Mouse (Mus musculus) CH12.LX (cell line): ENCODE measurements at regions not wholly inside any gene's neighbourhood (a gene's known extent, or its start where the extent isn't known, plus 50 kb on each side); places are given as distances from the start of the nearest gene placed in this dataset.

Experiments
- DNase-seq: peaks from one replicate; pipeline ENCODE4 v3.0.0-alpha.2; 2013; ENCODE audit errors: extremely low read depth
- H3K27ac ChIP-seq: 2 replicates; pipeline ENCODE4 v1.5.1; 2012; ENCODE audit warnings: low read depth, mild to moderate bottlenecking, control low read depth, moderate library complexity; ENCODE audit not compliant: insufficient read depth
- H3K27me3 ChIP-seq: replicated peaks from 2 replicates; pipeline ENCODE3; 2012; ENCODE audit warnings: inconsistent platforms
- H3K36me3 ChIP-seq, 2 experiments: replicated peaks in 1 of 2; 2 replicates each; pipeline versions ENCODE3 to v1.6.1; 2012; ENCODE audit warnings: inconsistent platforms in 1 of 2, low read length in 1 of 2, mild to moderate bottlenecking in 1 of 2, mixed read lengths in 1 of 2, moderate library complexity in 1 of 2; ENCODE audit not compliant: control insufficient read depth in 1 of 2, insufficient read depth in 1 of 2
- H3K4me1 ChIP-seq, 2 experiments: 2 replicates each; pipeline ENCODE4 v1.6.1; 2012; ENCODE audit warnings: inconsistent platforms in 1 of 2, moderate library complexity in 1 of 2; ENCODE audit not compliant: insufficient read depth in 2 of 2, control insufficient read depth in 1 of 2
- H3K4me2 ChIP-seq: 2 replicates; pipeline ENCODE4 v1.6.1; 2012; ENCODE audit warnings: low read depth, mild to moderate bottlenecking, control low read depth; ENCODE audit not compliant: poor library complexity, insufficient read depth, severe bottlenecking
- H3K4me3 ChIP-seq, 3 experiments: fragments of 150-350 bp in 1 of 3; sonication (generic) in 1 of 3; replicated peaks in 1 of 3; 2 replicates each; pipeline versions ENCODE3 to v1.5.1; 2011 to 2012; ENCODE audit warnings: low read depth in 2 of 3, low read length in 2 of 3, mild to moderate bottlenecking in 2 of 3, moderate library complexity in 2 of 3, control low read depth in 1 of 3, improper control_type of control experiment in 1 of 3, inconsistent platforms in 1 of 3, mixed read lengths in 1 of 3; ENCODE audit not compliant: poor library complexity in 1 of 3
- H3K79me2 ChIP-seq: replicated peaks from 2 replicates; pipeline ENCODE4 v1.6.1; 2012; ENCODE audit warnings: mild to moderate bottlenecking, moderate library complexity; ENCODE audit not compliant: control insufficient read depth, poor library complexity, insufficient read depth, severe bottlenecking; ENCODE audit errors: extremely low read depth
- H3K9ac ChIP-seq: 2 replicates; pipeline ENCODE4 v1.6.1; 2012; ENCODE audit warnings: low read depth, mild to moderate bottlenecking, control low read depth, moderate library complexity; ENCODE audit not compliant: insufficient read depth
- H3K9me3 ChIP-seq: replicated peaks from 2 replicates; pipeline ENCODE3; 2012; ENCODE audit warnings: low read length, inconsistent platforms, mixed read lengths
- BHLHE40 ChIP-seq: IDR thresholded peaks from 2 replicates; pipeline ENCODE4 v1.6.1; 2011; ENCODE audit warnings: mild to moderate bottlenecking, low read depth, low read length, improper control_type of control experiment
- CHD1 ChIP-seq: IDR thresholded peaks from 2 replicates; pipeline ENCODE4 v1.6.1; 2012; ENCODE audit warnings: low read depth, low read length, improper control_type of control experiment, inconsistent platforms
- CHD2 ChIP-seq: IDR thresholded peaks from 2 replicates; pipeline ENCODE4 v1.6.1; 2011; ENCODE audit warnings: low read length, improper control_type of control experiment
- CTCF ChIP-seq, 2 experiments: IDR thresholded peaks in 1 of 2; conservative IDR thresholded peaks in 1 of 2; 2 replicates each; pipeline ENCODE4 v1.5.1; 2011 to 2012; ENCODE audit warnings: low read depth in 2 of 2, low read length in 2 of 2, improper control_type of control experiment in 1 of 2, inconsistent platforms in 1 of 2, mild to moderate bottlenecking in 1 of 2, moderate library complexity in 1 of 2
- E2F4 ChIP-seq: IDR thresholded peaks from 2 replicates; pipeline ENCODE4 v1.6.1; 2011; ENCODE audit warnings: low read depth, low read length, improper control_type of control experiment; ENCODE audit not compliant: insufficient replicate concordance
- ETS1 ChIP-seq: conservative IDR thresholded peaks from 2 replicates; pipeline ENCODE4 v1.6.1; 2012; ENCODE audit warnings: low read depth, mild to moderate bottlenecking, inconsistent platforms, low read length, improper control_type of control experiment, moderate library complexity
- GABPA ChIP-seq: IDR thresholded peaks from 2 replicates; pipeline ENCODE4 v1.6.1; 2012; ENCODE audit warnings: low read depth, low read length, improper control_type of control experiment, inconsistent platforms; ENCODE audit not compliant: insufficient replicate concordance
- IRF4 ChIP-seq: IDR thresholded peaks from 2 replicates; pipeline ENCODE4 v1.6.1; 2014; ENCODE audit warnings: low read depth, mild to moderate bottlenecking, inconsistent platforms, low read length, improper control_type of control experiment
- JUN ChIP-seq: IDR thresholded peaks from 2 replicates; pipeline ENCODE4 v1.6.1; 2011; ENCODE audit warnings: low read depth, mild to moderate bottlenecking, low read length, improper control_type of control experiment, moderate library complexity; ENCODE audit not compliant: insufficient read depth
- KAT2A ChIP-seq: IDR thresholded peaks from 2 replicates; pipeline ENCODE4 v1.6.1; 2012; ENCODE audit warnings: low read length, improper control_type of control experiment, inconsistent platforms; ENCODE audit not compliant: insufficient replicate concordance
- MAFK ChIP-seq: IDR thresholded peaks from 2 replicates; pipeline ENCODE4 v1.6.1; 2011; ENCODE audit warnings: low read length, improper control_type of control experiment; ENCODE audit not compliant: insufficient replicate concordance
- MAX ChIP-seq: IDR thresholded peaks from 2 replicates; pipeline ENCODE4 v1.6.1; 2011; ENCODE audit warnings: low read length, improper control_type of control experiment
- MXI1 ChIP-seq: IDR thresholded peaks from 2 replicates; pipeline ENCODE4 v1.6.1; 2011; ENCODE audit warnings: mild to moderate bottlenecking, low read depth, low read length, improper control_type of control experiment
- MYC ChIP-seq: IDR thresholded peaks from 2 replicates; pipeline ENCODE4 v1.6.1; 2011; ENCODE audit warnings: low read depth, mild to moderate bottlenecking, improper control_type of control experiment, low read length
- NELFE ChIP-seq: IDR thresholded peaks from 2 replicates; pipeline ENCODE4 v1.6.1; 2011; ENCODE audit warnings: low read depth, low read length, improper control_type of control experiment
- NRF1 ChIP-seq: IDR thresholded peaks from 2 replicates; pipeline ENCODE4 v1.6.1; 2014; ENCODE audit warnings: low read depth, mild to moderate bottlenecking, inconsistent platforms, low read length, improper control_type of control experiment, moderate library complexity
- PAX5 ChIP-seq: IDR thresholded peaks from 2 replicates; pipeline ENCODE4 v1.6.1; 2012; ENCODE audit warnings: low read length, inconsistent platforms, mixed read lengths
- POLR2A ChIP-seq: IDR thresholded peaks from 2 replicates; pipeline ENCODE4 v1.6.1; 2011; ENCODE audit warnings: low read depth, mild to moderate bottlenecking, improper control_type of control experiment, low read length
- POLR2AphosphoS2 ChIP-seq: IDR thresholded peaks from 2 replicates; pipeline ENCODE4 v1.6.1; 2011; ENCODE audit warnings: low read depth, low read length, improper control_type of control experiment
- RAD21 ChIP-seq: IDR thresholded peaks from 2 replicates; pipeline ENCODE4 v1.6.1; 2011; ENCODE audit warnings: low read depth, mild to moderate bottlenecking, low read length, improper control_type of control experiment, moderate library complexity
- SIN3A ChIP-seq: IDR thresholded peaks from 2 replicates; pipeline ENCODE4 v1.6.1; 2012; ENCODE audit warnings: low read length, improper control_type of control experiment, inconsistent platforms
- TBP ChIP-seq: conservative IDR thresholded peaks from 2 replicates; pipeline ENCODE4 v1.6.1; 2011; ENCODE audit warnings: low read depth, low read length, improper control_type of control experiment
- UBTF ChIP-seq: IDR thresholded peaks from 2 replicates; pipeline ENCODE4 v1.6.1; 2012; ENCODE audit warnings: low read depth, mild to moderate bottlenecking, inconsistent platforms, low read length, improper control_type of control experiment, moderate library complexity
- USF1 ChIP-seq: IDR thresholded peaks from 2 replicates; pipeline ENCODE4 v1.6.1; 2014; ENCODE audit warnings: low read depth, mild to moderate bottlenecking, inconsistent platforms, low read length, improper control_type of control experiment
- USF2 ChIP-seq: conservative IDR thresholded peaks from 2 replicates; pipeline ENCODE4 v1.6.1; 2011; ENCODE audit warnings: low read depth, low read length, improper control_type of control experiment
- ZKSCAN1 ChIP-seq: IDR thresholded peaks from 2 replicates; pipeline ENCODE4 v1.6.1; 2012; ENCODE audit warnings: low read depth, inconsistent platforms, low read length, improper control_type of control experiment, borderline replicate concordance
- ZMIZ1 ChIP-seq: IDR thresholded peaks from 2 replicates; pipeline ENCODE4 v1.6.1; 2012; ENCODE audit warnings: low read depth, mild to moderate bottlenecking, inconsistent platforms, low read length, improper control_type of control experiment
- dilution Hi-C: fragments of 300-500 bp; cut with MboI; formaldehyde crosslinking; loops from 2 replicates; pipeline ENCODE4 v1.14.3; 2020; ENCODE audit warnings: low sequenced_read_pairs; ENCODE audit not compliant: extremely low pct_unique_long_range_greater_than_20kb, extremely low pct_ligation_motif_present
- in situ Hi-C: fragments of 300-500 bp; cut with MboI; formaldehyde crosslinking; loops from 3 replicates; pipeline ENCODE4 v1.14.3; 2019; ENCODE audit warnings: low sequenced_read_pairs, low pct_ligation_motif_present, low pct_unique_long_range_greater_than_20kb, mixed read lengths

DNA sequence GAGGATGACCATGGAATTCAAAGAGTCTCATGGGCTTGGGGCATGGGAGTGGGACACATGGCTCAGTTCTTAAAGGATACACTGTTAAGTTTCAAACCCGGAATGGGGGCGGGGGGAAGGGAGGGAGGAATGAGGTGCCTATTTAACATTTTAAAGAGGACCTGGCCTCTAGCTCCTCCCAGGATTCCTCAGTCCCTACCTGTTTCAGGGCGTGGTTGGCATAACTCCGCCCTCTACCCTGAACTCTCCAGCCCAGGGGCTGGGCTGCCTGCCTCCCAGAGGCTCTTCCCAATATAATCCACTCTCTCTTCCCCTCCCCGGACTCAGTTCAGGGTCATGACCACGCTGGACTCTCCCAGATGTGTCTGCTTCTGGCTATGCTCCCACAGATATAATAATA, 108.0 kb downstream of the 2410131K14Rik start:
- in situ Hi-C loops = no loop called here
- Histone ChIP-seq H3K4me1 (peaks cover 6 to 27% of the 10 kb centered on the region in 2 experiments; a peak in 3 of 4 replicates), H3K27me3 (no peaks in the 10 kb centered on the region), H3K9me3 (peaks cover 7% of the 10 kb centered on the region), H3K27ac (no peak overlapping the region), H3K9ac (no peak overlapping the region), H3K36me3 (no peaks in the 10 kb centered on the region), H3K79me2 (no peaks in the 10 kb centered on the region), H3K4me2 (no peak overlapping the region), H3K4me3 (no peak overlapping the region)
- TF ChIP-seq POLR2A = no peak
- TF ChIP-seq ZKSCAN1 = no peak
- TF ChIP-seq CHD2 = no peak
- TF ChIP-seq NELFE = no peak
- no peak for TF ChIP-seq MAX
- no peak for TF ChIP-seq TBP
- TF ChIP-seq ZMIZ1 = no peak
- no peak for TF ChIP-seq RAD21
- no peak for TF ChIP-seq PAX5
- no peak for TF ChIP-seq GABPA
- no peak for TF ChIP-seq E2F4
- no peak for TF ChIP-seq MAFK
- no peak for TF ChIP-seq MXI1
- no peak for TF ChIP-seq USF1
- no peak for TF ChIP-seq KAT2A
- TF ChIP-seq ETS1 = no peak
- TF ChIP-seq IRF4 = no peak
- no peak for TF ChIP-seq CTCF (conservative IDR thresholded peaks at IDR 0.05 in 1 of 2, IDR thresholded peaks at IDR 0.05 in 1 of 2; ENCODE audit: low read depth in 2 of 2, low read length in 2 of 2)
- dilution Hi-C loops = no loop called here
- no peak for DNase-seq

DNA sequence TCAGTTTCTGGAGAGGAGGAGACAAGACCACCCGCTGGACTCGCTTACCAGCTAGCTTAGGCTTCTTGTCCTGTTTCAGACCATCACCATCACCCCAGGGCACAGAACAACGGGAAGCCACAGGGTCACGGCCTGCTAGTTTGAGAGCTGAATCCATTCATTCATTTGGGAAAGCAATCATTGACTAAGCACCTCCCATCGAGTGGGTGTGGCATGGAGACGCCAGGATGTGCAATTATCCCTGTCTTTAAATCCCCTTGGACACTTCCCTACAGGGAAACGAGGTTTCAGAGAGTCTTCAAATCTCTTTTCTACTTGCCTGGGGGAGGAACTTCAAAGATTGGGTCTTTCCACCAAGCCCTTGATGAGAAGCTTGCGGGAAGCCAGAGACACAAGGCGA, 108.7 kb downstream of the 2410131K14Rik start:
- H3K4me3 ChIP-seq = peak overlapping the region in 1 of 3 experiments; percentile 4
- TF ChIP-seq MAX (no peak), ZKSCAN1 (no peak), ZMIZ1 (no peak), JUN (no peak), NRF1 (no peak), USF2 (no peak), KAT2A (no peak), BHLHE40 (no peak), UBTF (no peak), CHD1 (no peak), USF1 (no peak), SIN3A (no peak), RAD21 (no peak), POLR2AphosphoS2 (no peak), MYC (no peak), CHD2 (no peak)
- in situ Hi-C loops = no loop called here
- no peaks in the 10 kb centered on the region for H3K36me3 ChIP-seq
- no peak overlapping the region for H3K27ac ChIP-seq
- dilution Hi-C loops = no loop called here
- no peak overlapping the region for H3K4me2 ChIP-seq
- H3K4me1 ChIP-seq = peaks cover 8 to 33% of the 10 kb centered on the region in 2 experiments
- no peak for DNase-seq
- H3K9me3 ChIP-seq = peaks cover 7% of the 10 kb centered on the region
- H3K79me2 ChIP-seq = no peaks in the 10 kb centered on the region
- H3K9ac ChIP-seq = no peak overlapping the region
- H3K27me3 ChIP-seq = no peaks in the 10 kb centered on the region
